20 mouse cellular contexts compared by ENCODE assay signal in genomic region chr6:52921248-52921647, GRCm38 (mm10).
"Had no signal": no experiment of that assay in that cellular context is flagged by ENCODE, and none has a peak within 500 bp of the region (broad histone marks: within the 10 kb centered on the region; RNA-seq: fewer than 3 reads in every experiment).

No protein-coding gene starts in this region.

- DNase-seq: kidney, adult 11 months; kidney, adult 8-10 months; kidney, postnatal 14 days; kidney, postnatal 4 days; layer of hippocampus, adult 9-11 months; lung, adult 18-20 months; lung, postnatal 10 days; lung, postnatal 36 days; thymus, adult 18-20 months; thymus, postnatal 36 days had no signal

- H3K36me3 ChIP-seq: kidney, embryonic 15.5 days; liver, embryonic 12.5 days; liver, embryonic 15.5 days; lung, embryonic 15.5 days; midbrain, embryonic 10.5 days; midbrain, embryonic 13.5 days; stomach, embryonic 15.5 days had no signal

- H3K4me3 ChIP-seq: kidney, embryonic 15.5 days; layer of hippocampus, adult 2 months; liver, embryonic 12.5 days; liver, embryonic 15.5 days; lung, embryonic 15.5 days; midbrain, embryonic 10.5 days; midbrain, embryonic 13.5 days; stomach, embryonic 15.5 days had no signal

- ATAC-seq: liver, embryonic 12.5 days; midbrain, embryonic 13.5 days; midbrain, embryonic 16.5 days had no signal

- H3K9ac ChIP-seq: kidney, embryonic 15.5 days; liver, embryonic 12.5 days; liver, embryonic 15.5 days; lung, embryonic 15.5 days; midbrain, embryonic 13.5 days; stomach, embryonic 15.5 days had no signal

- H3K27ac ChIP-seq: kidney, embryonic 15.5 days; layer of hippocampus, adult 2 months; liver, embryonic 12.5 days; liver, embryonic 15.5 days; lung, embryonic 15.5 days; midbrain, embryonic 10.5 days; midbrain, embryonic 13.5 days; stomach, embryonic 15.5 days had no signal

- H3K4me1 ChIP-seq: kidney, embryonic 15.5 days; liver, embryonic 12.5 days; liver, embryonic 15.5 days; lung, embryonic 15.5 days; megakaryocyte, embryonic 14.5 days; midbrain, embryonic 10.5 days; midbrain, embryonic 13.5 days; stomach, embryonic 15.5 days had no signal

- H3K27me3 ChIP-seq: liver, embryonic 15.5 days; lung, embryonic 15.5 days; midbrain, embryonic 13.5 days; stomach, embryonic 15.5 days had no signal
